Mouse (Mus musculus): Measurements from ENCODE around the gene Tube1. TPM values are rescaled to one million over a fixed set of nuclear protein-coding genes. Genes with fewer than 3 reads are reported as not detected.

Gene Tube1
- polyA plus RNA-seq, 1 experiment from 2014 or later: 15.6 TPM

DNA sequence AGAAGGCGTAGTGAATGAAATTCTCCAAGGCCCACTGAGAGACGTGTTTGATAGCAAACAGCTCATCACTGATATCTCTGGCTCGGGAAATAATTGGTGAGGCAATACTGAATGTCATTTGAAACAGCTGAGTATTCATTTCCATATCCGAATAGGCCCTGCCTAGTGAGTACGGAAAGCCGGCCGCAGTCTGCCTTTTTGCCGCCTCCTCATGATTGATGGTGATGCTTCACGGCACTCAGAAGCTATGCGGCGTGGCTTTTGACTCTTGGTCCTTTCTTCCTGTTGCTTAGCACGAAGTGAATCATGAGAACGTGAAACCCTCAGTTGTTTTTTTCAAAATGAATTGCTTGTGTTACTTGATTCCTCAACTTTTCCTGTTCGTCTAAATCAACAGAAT, 7.1 kb downstream of the Tube1 start:
- H3K36me3 ChIP-seq: peaks cover 40% of the 10 kb centered on the region
- H3K4me3 ChIP-seq (replicated peaks): no peak overlapping the region
- no peak overlapping the region for H3K27ac ChIP-seq (replicated peaks)
- no peak overlapping the region for H3K9ac ChIP-seq
- no peaks in the 10 kb centered on the region for H3K4me1 ChIP-seq
- no peaks in the 10 kb centered on the region for H3K9me3 ChIP-seq (replicated peaks)
- H3K4me2 ChIP-seq (replicated peaks): no peak overlapping the region
- H3K27me3 ChIP-seq: no peaks in the 10 kb centered on the region
- WGBS: 89% methylated on average over 14 of the region's 14 CpGs
- ATAC-seq (ENCODE audit: insufficient number of reproducible peaks, low FRiP score, low TSS enrichment, low read depth): no peak

DNA sequence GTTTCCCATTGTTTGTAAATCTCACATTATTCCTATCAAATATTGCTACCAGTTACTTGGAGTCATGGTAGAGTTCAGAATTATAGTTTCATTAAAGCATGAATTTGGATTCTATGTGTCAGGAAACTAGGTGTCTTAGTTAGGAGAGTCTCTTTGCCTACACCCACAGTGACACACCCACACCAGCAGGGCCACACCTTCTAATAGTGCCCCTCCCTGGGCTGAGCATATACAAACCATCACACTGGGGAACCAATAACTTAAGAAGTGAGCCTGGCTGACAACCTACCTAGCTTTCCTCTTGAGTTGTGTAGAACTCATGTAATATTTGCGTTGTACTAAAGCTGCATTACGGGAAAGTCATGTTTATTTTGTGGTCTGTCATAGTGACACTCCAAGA, 7.6 kb downstream of the Tube1 start:
- no peak for ATAC-seq (ENCODE audit: insufficient number of reproducible peaks, low FRiP score, low TSS enrichment, low read depth)
- Histone ChIP-seq H3K9ac (no peak overlapping the region), H3K4me3 (replicated peaks) (no peak overlapping the region), H3K9me3 (replicated peaks) (no peaks in the 10 kb centered on the region), H3K27me3 (no peaks in the 10 kb centered on the region), H3K4me1 (no peaks in the 10 kb centered on the region), H3K4me2 (replicated peaks) (no peak overlapping the region), H3K36me3 (peaks cover 45% of the 10 kb centered on the region), H3K27ac (replicated peaks) (no peak overlapping the region)
- 94% methylated on average over 2 of the region's 2 CpGs for WGBS

GRCm38 (mm10) chr10:39142216-39142615, 8.4 kb downstream of the Tube1 start:
- Histone ChIP-seq H3K4me2 (replicated peaks) (no peak overlapping the region), H3K36me3 (peaks cover 51% of the 10 kb centered on the region)
- WGBS: 88% methylated on average over 12 of the region's 12 CpGs

GRCm38 (mm10) chr10:39156719-39157118, 22.9 kb downstream of the Tube1 start:
- H3K36me3 ChIP-seq: no peaks in the 10 kb centered on the region
- H3K4me1 ChIP-seq: no peaks in the 10 kb centered on the region
- H3K27ac ChIP-seq (replicated peaks): no peak overlapping the region
- 70% methylated on average over 5 of the region's 5 CpGs for WGBS
- H3K4me2 ChIP-seq (replicated peaks): no peak overlapping the region
- no peaks in the 10 kb centered on the region for H3K9me3 ChIP-seq (replicated peaks)
- no peak for ATAC-seq (ENCODE audit: insufficient number of reproducible peaks, low FRiP score, low TSS enrichment, low read depth)
- H3K9ac ChIP-seq: no peak overlapping the region
- no peaks in the 10 kb centered on the region for H3K27me3 ChIP-seq
- no peak overlapping the region for H3K4me3 ChIP-seq (replicated peaks)

More at GRCm38 (mm10) chr10:39142216-39142615, 8.4 kb downstream of the Tube1 start:
- Histone ChIP-seq H3K9ac (no peak overlapping the region), H3K4me1 (no peaks in the 10 kb centered on the region), H3K27ac (replicated peaks) (no peak overlapping the region), H3K9me3 (replicated peaks) (no peaks in the 10 kb centered on the region), H3K4me3 (replicated peaks) (no peak overlapping the region), H3K27me3 (no peaks in the 10 kb centered on the region)
- ATAC-seq (ENCODE audit: insufficient number of reproducible peaks, low FRiP score, low TSS enrichment, low read depth): no peak

DNA sequence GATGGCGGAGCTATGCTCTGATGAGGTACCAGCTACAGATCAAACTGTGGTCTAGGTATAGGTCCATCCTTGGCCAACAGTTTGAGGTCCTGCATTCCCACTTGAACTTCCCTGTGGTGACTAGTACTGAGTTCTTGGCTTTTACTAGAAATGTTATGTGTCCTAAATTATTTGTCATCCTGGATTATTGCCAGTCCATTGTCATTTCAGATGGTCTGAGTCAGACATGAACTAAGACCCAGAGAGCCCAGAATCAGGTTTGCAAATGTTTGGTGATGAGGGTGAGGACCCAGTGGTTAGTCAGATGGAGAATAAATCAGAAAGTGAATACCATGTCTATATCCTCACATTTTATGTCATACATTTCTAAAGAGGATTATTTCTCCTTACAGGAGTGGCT, 23.5 kb downstream of the Tube1 start:
- Histone ChIP-seq H3K4me1 (no peaks in the 10 kb centered on the region), H3K9ac (no peak overlapping the region), H3K4me3 (replicated peaks) (no peak overlapping the region), H3K27me3 (no peaks in the 10 kb centered on the region), H3K36me3 (no peaks in the 10 kb centered on the region), H3K27ac (replicated peaks) (no peak overlapping the region), H3K9me3 (replicated peaks) (no peaks in the 10 kb centered on the region), H3K4me2 (replicated peaks) (no peak overlapping the region)
- ATAC-seq (ENCODE audit: insufficient number of reproducible peaks, low FRiP score, low TSS enrichment, low read depth): no peak
- 81% methylated on average over 1 of the region's 1 CpGs for WGBS

- Histone ChIP-seq H3K9ac (no peak overlapping the region), H3K27ac (replicated peaks) (no peak overlapping the region), H3K4me3 (replicated peaks) (no peak overlapping the region), H3K9me3 (replicated peaks) (no peaks in the 10 kb centered on the region), H3K36me3 (no peaks in the 10 kb centered on the region), H3K4me2 (replicated peaks) (no peak overlapping the region), H3K4me1 (peaks cover 7% of the 10 kb centered on the region; the same call in 1 of the 2 replicates), H3K27me3 (no peaks in the 10 kb centered on the region)
- no peak for ATAC-seq (ENCODE audit: insufficient number of reproducible peaks, low FRiP score, low TSS enrichment, low read depth)
- WGBS: 59% methylated on average over 12 of the region's 12 CpGs
Measured at GRCm38 (mm10) chr10:39158306-39158705, 24.5 kb downstream of the Tube1 start.

DNA sequence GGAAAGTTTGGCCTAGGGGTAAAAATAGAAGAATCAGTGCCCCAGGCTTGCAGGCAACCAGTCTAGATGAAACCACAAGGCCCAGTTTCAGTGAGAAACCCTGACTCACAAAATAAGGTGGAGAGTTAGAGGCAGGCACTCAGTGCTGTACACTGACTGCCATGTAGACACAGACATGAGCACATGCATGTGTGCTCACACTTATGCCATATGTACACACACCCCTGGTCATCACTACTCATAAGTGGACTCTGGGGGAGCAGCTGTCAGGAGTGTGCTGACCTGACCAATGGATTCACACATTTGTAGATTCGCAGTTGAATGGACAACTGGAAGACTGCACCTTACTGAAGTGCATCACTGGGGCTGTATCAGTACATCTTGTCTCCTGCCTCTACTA, 27.6 kb downstream of the Tube1 start:
- H3K27me3 ChIP-seq: no peaks in the 10 kb centered on the region
- H3K36me3 ChIP-seq: no peaks in the 10 kb centered on the region
- H3K27ac ChIP-seq (replicated peaks): no peak overlapping the region
- ATAC-seq (ENCODE audit: insufficient number of reproducible peaks, low FRiP score, low TSS enrichment, low read depth): no peak
- whole genome bisulfite sequencing: 97% methylated on average over 1 of the region's 1 CpGs
- H3K4me3 ChIP-seq (replicated peaks): no peak overlapping the region
- H3K4me1 ChIP-seq: peaks cover 16% of the 10 kb centered on the region
- no peak overlapping the region for H3K9ac ChIP-seq
- no peaks in the 10 kb centered on the region for H3K9me3 ChIP-seq (replicated peaks)
- no peak overlapping the region for H3K4me2 ChIP-seq (replicated peaks)

- H3K27ac ChIP-seq (replicated peaks): no peak overlapping the region
- peak overlapping the region; percentile 34 for H3K4me2 ChIP-seq (replicated peaks)
- H3K9ac ChIP-seq: no peak overlapping the region
- no peak overlapping the region for H3K4me3 ChIP-seq (replicated peaks)
- ATAC-seq (ENCODE audit: insufficient number of reproducible peaks, low FRiP score, low TSS enrichment, low read depth): 0 out of 2 replicates have a peak, but pooled peaks have one; percentile 40
- H3K27me3 ChIP-seq: no peaks in the 10 kb centered on the region
- H3K9me3 ChIP-seq (replicated peaks): no peaks in the 10 kb centered on the region
- WGBS: 24% methylated on average over 18 of the region's 18 CpGs
- H3K4me1 ChIP-seq: peaks cover 22% of the 10 kb centered on the region
- H3K36me3 ChIP-seq: no peaks in the 10 kb centered on the region
Measured at GRCm38 (mm10) chr10:39162666-39163484, 29.1 kb downstream of the Tube1 start.

DNA sequence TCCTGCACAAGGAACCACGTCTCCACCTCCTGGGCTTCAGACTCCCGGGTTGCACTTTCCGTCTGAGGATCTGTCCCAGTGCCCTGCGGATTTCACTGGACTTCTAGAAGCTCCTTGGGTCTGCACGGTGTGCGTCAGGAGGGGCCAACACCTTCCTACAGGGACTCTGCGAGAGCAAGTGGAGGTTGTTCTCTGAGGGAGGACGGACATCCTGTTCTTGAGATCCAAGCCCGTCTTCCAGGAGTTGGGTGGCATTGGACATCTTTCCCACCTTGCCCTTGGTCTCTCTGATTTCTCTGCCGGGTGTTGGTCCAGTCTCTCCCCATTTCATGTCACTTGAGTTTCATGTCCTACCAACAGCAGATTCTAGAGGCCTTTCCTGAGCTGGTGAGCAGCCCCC, 29.9 kb downstream of the Tube1 start, which contains the start of gene Ccn6:
Gene Ccn6, minus strand, starts transcription at position 101 of the 400 bp plus-strand sequence.
- Histone ChIP-seq H3K4me3 (replicated peaks) (no peak within 1 kb of the TSS), H3K4me2 (replicated peaks) (peak within 1 kb of the TSS; percentile 34), H3K36me3 (no peaks in the 10 kb centered on the region), H3K4me1 (peaks cover 22% of the 10 kb centered on the region), H3K27ac (replicated peaks) (no peak within 1 kb of the TSS), H3K27me3 (no peaks in the 10 kb centered on the region), H3K9ac (no peak within 1 kb of the TSS), H3K9me3 (replicated peaks) (no peaks in the 10 kb centered on the region)
- WGBS: 85% methylated on average over 10 of the region's 10 CpGs
- no peak for ATAC-seq (ENCODE audit: insufficient number of reproducible peaks, low FRiP score, low TSS enrichment, low read depth)

GRCm38 (mm10) chr10:39165632-39166115, 31.9 kb downstream of the Tube1 start:
- no peak for ATAC-seq (ENCODE audit: insufficient number of reproducible peaks, low FRiP score, low TSS enrichment, low read depth)

GRCm38 (mm10) chr10:39167611-39168010, 33.8 kb downstream of the Tube1 start:
- no peak overlapping the region for H3K27ac ChIP-seq (replicated peaks)
- no peak overlapping the region for H3K4me2 ChIP-seq (replicated peaks)
- no peak overlapping the region for H3K9ac ChIP-seq
- no peaks in the 10 kb centered on the region for H3K27me3 ChIP-seq
- no peak for ATAC-seq (ENCODE audit: insufficient number of reproducible peaks, low FRiP score, low TSS enrichment, low read depth)
- H3K9me3 ChIP-seq (replicated peaks): no peaks in the 10 kb centered on the region
- 70% methylated on average over 11 of the region's 11 CpGs for WGBS
- no peaks in the 10 kb centered on the region for H3K36me3 ChIP-seq
- H3K4me3 ChIP-seq (replicated peaks): no peak overlapping the region
- H3K4me1 ChIP-seq: peaks cover 47% of the 10 kb centered on the region

More at GRCm38 (mm10) chr10:39165632-39166115, 31.9 kb downstream of the Tube1 start:
- Histone ChIP-seq H3K9me3 (replicated peaks) (no peaks in the 10 kb centered on the region), H3K27me3 (no peaks in the 10 kb centered on the region), H3K9ac (0 out of 2 replicates have a peak overlapping the region, but pooled peaks have one; percentile 0), H3K4me3 (replicated peaks) (peak overlapping the region; percentile 29), H3K4me2 (replicated peaks) (peak overlapping the region; percentile 35), H3K27ac (replicated peaks) (peak overlapping the region; percentile 41), H3K4me1 (peaks cover 35% of the 10 kb centered on the region), H3K36me3 (no peaks in the 10 kb centered on the region)
- WGBS: 8% methylated on average over 11 of the region's 11 CpGs

All from embryonic facial prominence, embryonic 15.5 days (tissue).